Mouse (Mus musculus): ENCODE measurements around the gene Hoxa11. TPM values are rescaled to one million over a fixed set of nuclear protein-coding genes. Genes with fewer than 3 reads are reported as not detected.

Hoxa11 gene
- polyA plus RNA-seq (2012; ENCODE audit: insufficient read depth, insufficient read length, low replicate concordance, missing spikeins) = not detected in 2 replicates

- no peak within 1 kb of the TSS for H3K4me3 ChIP-seq (ENCODE audit: insufficient read depth, low read depth, low read length)
- no peak within 1 kb of the TSS for H3K27ac ChIP-seq (ENCODE audit: insufficient read depth, low read depth, low read length)
- H3K4me1 ChIP-seq (ENCODE audit: control insufficient read depth, insufficient read depth, low read length) = no peaks in the 10 kb centered on the region
- no peak for TF ChIP-seq POLR2A (IDR thresholded peaks at IDR 0.05; ENCODE audit: insufficient read depth, low read depth, low read length)
- TF ChIP-seq CTCF (IDR thresholded peaks at IDR 0.05; ENCODE audit: insufficient read depth, low read depth, low read length) = no peak
- WGBS = 3% methylated on average over 20 of the region's 20 CpGs
Observed at GRCm38 (mm10) chr6:52245757-52246142, at the start of gene Hoxa11. Hoxa11 (minus strand) TSS chr6:52245810.

GRCm38 (mm10) chr6:52294616-52295015, 49.0 kb upstream of the Hoxa11 start:
- 59% methylated on average over 6 of the region's 6 CpGs for WGBS
- Histone ChIP-seq H3K27ac (ENCODE audit: insufficient read depth, low read depth, low read length) (no peak overlapping the region), H3K4me1 (ENCODE audit: control insufficient read depth, insufficient read depth, low read length) (no peaks in the 10 kb centered on the region), H3K4me3 (ENCODE audit: insufficient read depth, low read depth, low read length) (no peak overlapping the region)
- no peak for TF ChIP-seq CTCF (IDR thresholded peaks at IDR 0.05; ENCODE audit: insufficient read depth, low read depth, low read length)

- no peak overlapping the region for H3K27ac ChIP-seq (ENCODE audit: insufficient read depth, low read depth, low read length)
- H3K4me3 ChIP-seq (ENCODE audit: insufficient read depth, low read depth, low read length) = no peak overlapping the region
- WGBS = 58% methylated on average over 7 of the region's 7 CpGs
- TF ChIP-seq POLR2A (IDR thresholded peaks at IDR 0.05; ENCODE audit: insufficient read depth, low read depth, low read length) = no peak
- no peak for TF ChIP-seq CTCF (IDR thresholded peaks at IDR 0.05; ENCODE audit: insufficient read depth, low read depth, low read length)
- no peaks in the 10 kb centered on the region for H3K4me1 ChIP-seq (ENCODE audit: control insufficient read depth, insufficient read depth, low read length)
Observed at GRCm38 (mm10) chr6:52292328-52292727, 46.7 kb upstream of the Hoxa11 start.

GRCm38 (mm10) chr6:52291021-52291860, 45.6 kb upstream of the Hoxa11 start:
- H3K4me1 ChIP-seq (ENCODE audit: control insufficient read depth, insufficient read depth, low read length) = no peaks in the 10 kb centered on the region
- TF ChIP-seq CTCF (IDR thresholded peaks at IDR 0.05; ENCODE audit: insufficient read depth, low read depth, low read length) (no peak), POLR2A (IDR thresholded peaks at IDR 0.05; ENCODE audit: insufficient read depth, low read depth, low read length) (no peak)
- H3K4me3 ChIP-seq (ENCODE audit: insufficient read depth, low read depth, low read length) = no peak overlapping the region
- WGBS = 4% methylated on average over 45 of the region's 45 CpGs
- H3K27ac ChIP-seq (ENCODE audit: insufficient read depth, low read depth, low read length) = no peak overlapping the region

GRCm38 (mm10) chr6:52290186-52290585, 44.6 kb upstream of the Hoxa11 start:
- TF ChIP-seq CTCF (IDR thresholded peaks at IDR 0.05; ENCODE audit: insufficient read depth, low read depth, low read length) (no peak), POLR2A (IDR thresholded peaks at IDR 0.05; ENCODE audit: insufficient read depth, low read depth, low read length) (no peak)
- Histone ChIP-seq H3K27ac (ENCODE audit: insufficient read depth, low read depth, low read length) (no peak overlapping the region), H3K4me3 (ENCODE audit: insufficient read depth, low read depth, low read length) (no peak overlapping the region), H3K4me1 (ENCODE audit: control insufficient read depth, insufficient read depth, low read length) (no peaks in the 10 kb centered on the region)
- WGBS = 17% methylated on average over 12 of the region's 12 CpGs

GRCm38 (mm10) chr6:52283896-52284295, 38.3 kb upstream of the Hoxa11 start:
- no peak overlapping the region for H3K27ac ChIP-seq (ENCODE audit: insufficient read depth, low read depth, low read length)
- no peak for TF ChIP-seq CTCF (IDR thresholded peaks at IDR 0.05; ENCODE audit: insufficient read depth, low read depth, low read length)
- TF ChIP-seq POLR2A (IDR thresholded peaks at IDR 0.05; ENCODE audit: insufficient read depth, low read depth, low read length) = no peak
- H3K4me3 ChIP-seq (ENCODE audit: insufficient read depth, low read depth, low read length) = no peak overlapping the region
- 92% methylated on average over 5 of the region's 5 CpGs for WGBS
- no peaks in the 10 kb centered on the region for H3K4me1 ChIP-seq (ENCODE audit: control insufficient read depth, insufficient read depth, low read length)

- Histone ChIP-seq H3K4me3 (ENCODE audit: insufficient read depth, low read depth, low read length) (no peak overlapping the region), H3K27ac (ENCODE audit: insufficient read depth, low read depth, low read length) (no peak overlapping the region), H3K4me1 (ENCODE audit: control insufficient read depth, insufficient read depth, low read length) (no peaks in the 10 kb centered on the region)
- no peak for TF ChIP-seq POLR2A (IDR thresholded peaks at IDR 0.05; ENCODE audit: insufficient read depth, low read depth, low read length)
- no peak for TF ChIP-seq CTCF (IDR thresholded peaks at IDR 0.05; ENCODE audit: insufficient read depth, low read depth, low read length)
- 75% methylated on average over 12 of the region's 12 CpGs for WGBS
Observed at GRCm38 (mm10) chr6:52281084-52281483, 35.5 kb upstream of the Hoxa11 start.

GRCm38 (mm10) chr6:52276920-52277319, 31.3 kb upstream of the Hoxa11 start:
- WGBS = 10% methylated on average over 5 of the region's 5 CpGs
- Histone ChIP-seq H3K4me1 (ENCODE audit: control insufficient read depth, insufficient read depth, low read length) (no peaks in the 10 kb centered on the region), H3K4me3 (ENCODE audit: insufficient read depth, low read depth, low read length) (no peak overlapping the region), H3K27ac (ENCODE audit: insufficient read depth, low read depth, low read length) (no peak overlapping the region)
- TF ChIP-seq CTCF (IDR thresholded peaks at IDR 0.05; ENCODE audit: insufficient read depth, low read depth, low read length) = no peak
- no peak for TF ChIP-seq POLR2A (IDR thresholded peaks at IDR 0.05; ENCODE audit: insufficient read depth, low read depth, low read length)

GRCm38 (mm10) chr6:52276382-52276781, 30.8 kb upstream of the Hoxa11 start:
- TF ChIP-seq CTCF (IDR thresholded peaks at IDR 0.05; ENCODE audit: insufficient read depth, low read depth, low read length) (no peak), POLR2A (IDR thresholded peaks at IDR 0.05; ENCODE audit: insufficient read depth, low read depth, low read length) (no peak)
- Histone ChIP-seq H3K27ac (ENCODE audit: insufficient read depth, low read depth, low read length) (no peak overlapping the region), H3K4me3 (ENCODE audit: insufficient read depth, low read depth, low read length) (no peak overlapping the region), H3K4me1 (ENCODE audit: control insufficient read depth, insufficient read depth, low read length) (no peaks in the 10 kb centered on the region)
- 3% methylated on average over 6 of the region's 6 CpGs for WGBS

Data from olfactory bulb, adult 2 months (tissue).